13 mouse cellular contexts compared by ENCODE assay signal in the genomic region with DNA sequence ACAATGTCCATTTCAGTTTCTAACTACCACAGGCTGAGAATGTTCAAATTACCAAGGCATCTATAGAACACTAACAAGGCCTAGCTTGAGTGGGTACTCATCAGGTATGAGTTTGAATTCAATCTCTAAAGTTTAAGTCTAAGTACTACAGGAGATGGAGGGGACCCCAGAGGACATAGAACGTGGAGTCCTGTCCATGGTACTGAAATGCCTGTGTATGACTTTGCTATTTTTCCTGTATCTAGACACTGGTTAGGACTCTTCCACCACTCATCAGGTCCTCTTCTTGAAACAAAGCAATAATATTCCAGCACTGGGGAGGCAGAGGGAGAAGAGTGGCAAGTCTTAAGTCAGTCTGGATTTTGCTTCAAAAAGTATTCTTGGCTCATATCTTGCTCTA.
A peak's percentile ranks its signal among the peaks of the same experiment; 100 is the strongest.
DNase-seq lines count a peak whose midpoint lies in the region; ATAC-seq and TF ChIP-seq lines count a peak whose summit lies in the region.
"Had no signal": no experiment of that assay in that cellular context is flagged by ENCODE, and none has a peak within 500 bp of the region (broad histone marks: within the 10 kb centered on the region; RNA-seq: fewer than 3 reads in every experiment).

No protein-coding gene starts in this region.

- H3K4me3 ChIP-seq in limb, embryonic 11.5 days (ENCODE audit: low read depth, low read length): no peak overlapping the region
- H3K4me3 ChIP-seq in limb, embryonic 10.5 days: no peak overlapping the region
- H3K4me3 ChIP-seq in MEL (ENCODE audit: control insufficient read depth in 1 of 2, insufficient read depth in 1 of 2, low read depth in 2 of 2, low read length in 2 of 2) (no peak overlapping the region), myocyte (no peak overlapping the region)
- H3K4me3 ChIP-seq: megakaryocyte, embryonic 14.5 days had no signal

- H3K9me3 ChIP-seq in limb, embryonic 11.5 days (ENCODE audit: control insufficient read depth, low read length): no peaks in the 10 kb centered on the region
- H3K9me3 ChIP-seq in limb, embryonic 10.5 days (replicated peaks): no peaks in the 10 kb centered on the region
- H3K9me3 ChIP-seq in MEL (replicated peaks; ENCODE audit: insufficient read depth, low read length): no peaks in the 10 kb centered on the region

- H3K79me2 ChIP-seq in MEL (ENCODE audit: control insufficient read depth, insufficient read depth, low read length, poor library complexity) (no peaks in the 10 kb centered on the region), myocyte (ENCODE audit: control insufficient read depth, insufficient read depth) (no peaks in the 10 kb centered on the region)

- TF ChIP-seq CTCF in MEL (IDR thresholded peaks at IDR 0.05 in 2 of 3, conservative IDR thresholded peaks at IDR 0.05 in 1 of 3; ENCODE audit: control insufficient read depth in 1 of 3, insufficient read depth in 1 of 3, low read depth in 2 of 3, low read length in 3 of 3, poor library complexity in 1 of 3, severe bottlenecking in 1 of 3): no peak

- no peak for TF ChIP-seq EP300 in MEL (IDR thresholded peaks at IDR 0.05; ENCODE audit: low read depth in 1 of 2, low read length in 2 of 2)

- no peak overlapping the region for H3K27ac ChIP-seq in limb, embryonic 11.5 days (replicated peaks; ENCODE audit: low read depth, low read length)
- H3K27ac ChIP-seq in limb, embryonic 10.5 days: no peak overlapping the region
- H3K27ac ChIP-seq in MEL (ENCODE audit: control insufficient read depth, low read depth, low read length): no peak overlapping the region

- H3K4me1 ChIP-seq in limb, embryonic 11.5 days (ENCODE audit: control insufficient read depth, insufficient read depth, low read length): no peaks in the 10 kb centered on the region
- H3K4me1 ChIP-seq in limb, embryonic 10.5 days: no peaks in the 10 kb centered on the region; the same call in 1 of the 2 replicates
- H3K4me1 ChIP-seq in MEL (ENCODE audit: control insufficient read depth in 1 of 2, insufficient read depth in 2 of 2, low read length in 2 of 2): no peaks in the 10 kb centered on the region
- H3K4me1 ChIP-seq: megakaryocyte, embryonic 14.5 days had no signal

- no peak overlapping the region for H3K9ac ChIP-seq in limb, embryonic 11.5 days (ENCODE audit: low read length)
- no peak overlapping the region for H3K9ac ChIP-seq in MEL (ENCODE audit: control insufficient read depth, low read depth, low read length, poor library complexity, severe bottlenecking)

- H3K36me3 ChIP-seq in limb, embryonic 11.5 days (ENCODE audit: control insufficient read depth, insufficient read depth, low read length): no peaks in the 10 kb centered on the region
- no peaks in the 10 kb centered on the region for H3K36me3 ChIP-seq in limb, embryonic 10.5 days
- H3K36me3 ChIP-seq in MEL (ENCODE audit: control insufficient read depth in 1 of 2, insufficient read depth in 2 of 2, low read length in 2 of 2): no peaks in the 10 kb centered on the region
- H3K36me3 ChIP-seq in myocyte (ENCODE audit: control insufficient read depth, insufficient read depth): no peaks in the 10 kb centered on the region

- DNase-seq in limb, embryonic 11.5 days (ENCODE audit: low spot score): peak; percentile 32
- DNase-seq in limb, embryonic 10.5 days (ENCODE audit: low spot score): no peak
- peak; percentile 25 for DNase-seq in MEL (ENCODE audit: low read depth, low spot score)
- peak; percentile 2 for DNase-seq in c-Kit-positive CD71-positive TER-119-negative erythroid progenitor cells, embryonic 14.5 days (ENCODE audit: low read depth)
- no peak for DNase-seq in right cerebral cortex, adult 18-20 months
- DNase-seq in gastrocnemius, postnatal 4 days (ENCODE audit: low spot score in 2 of 2): no peak
- DNase-seq in gastrocnemius, adult 8-10 months (ENCODE audit: low spot score in 2 of 2): no peak
- DNase-seq: adrenal gland, postnatal 36 days; cerebellum, adult 11-12 months; left cerebral cortex, postnatal 4 days; thymus, postnatal 25 days had no signal

- H3ac ChIP-seq in myocyte (ENCODE audit: control insufficient read depth, insufficient read length): no peak overlapping the region

- TF ChIP-seq POLR2A in MEL (IDR thresholded peaks at IDR 0.05; ENCODE audit: control insufficient read depth in 1 of 2, insufficient read depth in 1 of 2, low read depth in 1 of 2, low read length in 2 of 2, poor library complexity in 1 of 2): no peak
- no peak for TF ChIP-seq POLR2A in myocyte (IDR thresholded peaks at IDR 0.05; ENCODE audit: insufficient read length, low read depth)

- no peak for ATAC-seq in limb, embryonic 11.5 days (ENCODE audit: insufficient number of reproducible peaks, low FRiP score, low TSS enrichment, low read depth)

- no peak overlapping the region for H3K4me2 ChIP-seq in limb, embryonic 11.5 days (ENCODE audit: low read depth, severe bottlenecking)
- no peak overlapping the region for H3K4me2 ChIP-seq in myocyte (ENCODE audit: low read depth)

- no peaks in the 10 kb centered on the region for H3K27me3 ChIP-seq in limb, embryonic 11.5 days (ENCODE audit: control insufficient read depth, insufficient read depth, low read length)
- no peaks in the 10 kb centered on the region for H3K27me3 ChIP-seq in limb, embryonic 10.5 days (ENCODE audit: low read depth, poor library complexity, severe bottlenecking)
- H3K27me3 ChIP-seq in MEL (ENCODE audit: control insufficient read depth in 1 of 2, insufficient read depth in 2 of 2, low read length in 2 of 2) (no peaks in the 10 kb centered on the region), myocyte (ENCODE audit: control insufficient read depth, insufficient read depth, insufficient read length) (no peaks in the 10 kb centered on the region)
- H3K27me3 ChIP-seq: megakaryocyte, embryonic 14.5 days had no signal

- TF ChIP-seq RAD21 in MEL (IDR thresholded peaks at IDR 0.05; ENCODE audit: low read depth, low read length): no peak

- WGBS in limb, embryonic 11.5 days: 65% methylated on average over 1 of the region's 1 CpGs
- 58% methylated on average over 1 of the region's 1 CpGs for WGBS in limb, embryonic 10.5 days

TF ChIP-seq in MEL, 35 proteins besides CTCF, POLR2A, EP300 and RAD21:
- TF ChIP-seq POLR2AphosphoS2 (IDR thresholded peaks at IDR 0.05; ENCODE audit: low read length): no peak
- TF ChIP-seq USF1 (IDR thresholded peaks at IDR 0.05; ENCODE audit: low read depth, low read length): no peak
- no peak for TF ChIP-seq ETS1 (IDR thresholded peaks at IDR 0.05; ENCODE audit: low read depth, low read length)
- no peak for TF ChIP-seq HCFC1 (IDR thresholded peaks at IDR 0.05; ENCODE audit: low read depth, low read length)
- no peak for TF ChIP-seq RCOR1 (IDR thresholded peaks at IDR 0.05; ENCODE audit: low read depth, low read length)
- no peak for TF ChIP-seq UBTF (IDR thresholded peaks at IDR 0.05; ENCODE audit: borderline replicate concordance, insufficient read depth, low read depth, low read length)
- no peak for TF ChIP-seq MXI1 (IDR thresholded peaks at IDR 0.05; ENCODE audit: low read depth, low read length)
- TF ChIP-seq JUND (IDR thresholded peaks at IDR 0.05; ENCODE audit: low read depth, low read length): no peak
- no peak for TF ChIP-seq MAZ (IDR thresholded peaks at IDR 0.05; ENCODE audit: low read depth, low read length)

TF ChIP-seq in myocyte, 11 proteins besides CTCF, POLR2A, EP300 and RAD21:
- TF ChIP-seq REST (IDR thresholded peaks at IDR 0.05; ENCODE audit: insufficient read depth, insufficient read length) (peak; percentile 52), POLR2AphosphoS2 (IDR thresholded peaks at IDR 0.05; ENCODE audit: insufficient read length, low read depth) (no peak), E2F4 (IDR thresholded peaks at IDR 0.05; ENCODE audit: insufficient read depth) (no peak)

Comparison
In these comparisons a context has a peak if more than half of its experiments do, and no peak if none do; other contexts are left out.
1. DNase-seq: peak in limb, embryonic 11.5 days (single experiment), MEL (single experiment) and c-Kit-positive CD71-positive TER-119-negative erythroid progenitor cells, embryonic 14.5 days (single experiment); none in limb, embryonic 10.5 days (single experiment), right cerebral cortex, adult 18-20 months (single experiment), gastrocnemius, postnatal 4 days (0 of 2) and gastrocnemius, adult 8-10 months (0 of 2).